Mouse (Mus musculus) myocyte (in vitro differentiated cells): ENCODE results near the gene Commd2.

Experiments used
- CEBPB ChIP-seq: IDR thresholded peaks from 2 replicates; pipeline ENCODE4 v1.6.1; 2011; ENCODE audit warnings: mild to moderate bottlenecking, moderate library complexity; ENCODE audit not compliant: poor library complexity, insufficient read depth, severe bottlenecking
- E2F4 ChIP-seq: IDR thresholded peaks from one replicate; pipeline ENCODE4 v1.6.1; 2011; ENCODE audit warnings: mild to moderate bottlenecking, control low read depth, moderate library complexity; ENCODE audit not compliant: insufficient read depth
- MAX ChIP-seq: IDR thresholded peaks from one replicate; pipeline ENCODE4 v1.6.1; 2011; ENCODE audit warnings: low read depth, mild to moderate bottlenecking, control low read depth
- MYOD1 ChIP-seq, 3 experiments: IDR thresholded peaks; one replicate each; pipeline ENCODE4 v1.6.1; 2011; ENCODE audit warnings: control low read depth in 2 of 3, low read depth in 2 of 3, mild to moderate bottlenecking in 2 of 3, moderate library complexity in 1 of 3; ENCODE audit not compliant: insufficient read length in 2 of 3, control insufficient read depth in 1 of 3
- MYOG ChIP-seq, 3 experiments: IDR thresholded peaks; one replicate each; pipeline ENCODE4 v1.6.1; 2011; ENCODE audit warnings: control low read depth in 2 of 3, low read depth in 2 of 3, mild to moderate bottlenecking in 2 of 3; ENCODE audit not compliant: insufficient read length in 2 of 3, control insufficient read depth in 1 of 3, insufficient read depth in 1 of 3
- POLR2A ChIP-seq: IDR thresholded peaks from one replicate; pipeline ENCODE4 v1.6.1; 2011; ENCODE audit warnings: low read depth, mild to moderate bottlenecking, control low read depth, moderate library complexity; ENCODE audit not compliant: insufficient read length
- POLR2AphosphoS2 ChIP-seq: IDR thresholded peaks from one replicate; pipeline ENCODE4 v1.6.1; 2011; ENCODE audit warnings: low read depth, control low read depth; ENCODE audit not compliant: insufficient read length
- REST ChIP-seq: IDR thresholded peaks from one replicate; pipeline ENCODE4 v1.6.1; 2011; ENCODE audit warnings: mild to moderate bottlenecking, control low read depth, moderate library complexity; ENCODE audit not compliant: insufficient read depth, insufficient read length
- SRF ChIP-seq: IDR thresholded peaks from one replicate; pipeline ENCODE4 v1.6.1; 2011; ENCODE audit warnings: low read depth; ENCODE audit not compliant: control insufficient read depth, insufficient read length
- TCF12 ChIP-seq: IDR thresholded peaks from one replicate; pipeline ENCODE4 v1.6.1; 2011; ENCODE audit warnings: mild to moderate bottlenecking, control low read depth; ENCODE audit not compliant: poor library complexity, insufficient read depth, severe bottlenecking
- TCF3 ChIP-seq: IDR thresholded peaks from one replicate; pipeline ENCODE4 v1.6.1; 2011; ENCODE audit warnings: low read depth, control low read depth; ENCODE audit not compliant: insufficient read length
- USF1 ChIP-seq: IDR thresholded peaks from one replicate; pipeline ENCODE4 v1.6.1; 2011; ENCODE audit warnings: low read depth, mild to moderate bottlenecking, control low read depth, moderate library complexity

DNA sequence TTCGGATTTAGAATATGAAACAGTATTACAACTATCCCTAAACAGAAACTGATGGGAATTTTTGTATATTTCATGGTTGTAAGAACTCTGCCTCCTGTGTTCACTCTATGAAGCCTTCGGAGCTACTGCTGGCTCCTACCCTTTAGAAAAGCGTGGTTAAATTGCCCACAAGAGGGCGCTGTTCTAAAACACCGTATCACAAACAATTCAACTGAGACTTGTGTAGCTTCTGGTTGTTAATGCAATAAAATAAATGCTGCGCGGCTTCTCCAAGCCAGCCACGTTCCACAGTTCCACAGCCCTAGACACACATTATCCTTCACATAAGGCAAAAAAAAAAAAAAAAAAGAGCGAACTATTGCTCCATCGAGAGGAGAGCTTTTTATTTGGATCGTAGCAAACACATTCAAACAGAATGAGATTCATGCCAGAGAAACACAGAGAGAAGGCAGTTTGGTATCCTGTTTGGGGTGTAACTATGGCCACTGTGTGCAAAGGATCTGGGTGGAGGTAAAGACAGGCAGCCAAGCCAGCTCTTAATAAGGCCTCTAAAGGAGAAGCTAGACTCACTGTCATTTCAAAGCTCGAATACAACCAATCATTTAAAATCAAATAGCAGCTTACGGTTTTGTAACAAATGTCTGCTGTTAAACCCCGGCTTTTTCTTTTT lies 15.7 kb upstream of the Commd2 start:
- no peak for TF ChIP-seq POLR2A
- TF ChIP-seq TCF12, result no peak
- TF ChIP-seq E2F4, result no peak
- TF ChIP-seq TCF3, result no peak
- no peak for TF ChIP-seq POLR2AphosphoS2
- no peak for TF ChIP-seq USF1
- TF ChIP-seq MYOG (IDR thresholded peaks at IDR 0.05; ENCODE audit: control insufficient read depth in 1 of 3, insufficient read depth in 1 of 3, insufficient read length in 2 of 3, low read depth in 2 of 3), result no peak
- TF ChIP-seq MYOD1 (IDR thresholded peaks at IDR 0.05; ENCODE audit: control insufficient read depth in 1 of 3, insufficient read length in 2 of 3, low read depth in 2 of 3), result no peak
- no peak for TF ChIP-seq SRF
- no peak for TF ChIP-seq MAX
- TF ChIP-seq CEBPB, result no peak
- no peak for TF ChIP-seq REST
